Mouse (Mus musculus): Measurements from ENCODE around the gene Cemip. TPM values are rescaled to one million over a fixed set of nuclear protein-coding genes. Genes with fewer than 3 reads are reported as not detected.

The Cemip gene
- polyA plus RNA-seq, 1 experiment, result 7.0 TPM

- no peaks in the 10 kb centered on the region for H3K4me1 ChIP-seq (ENCODE audit: control insufficient read depth, insufficient read depth, low read length)
- H3K27ac ChIP-seq (ENCODE audit: control insufficient read depth, insufficient read depth, low read depth, low read length), result no peak overlapping the region
- H3K36me3 ChIP-seq (ENCODE audit: control insufficient read depth, insufficient read depth, low read length), result no peaks in the 10 kb centered on the region
- no peak overlapping the region for H3K4me3 ChIP-seq (ENCODE audit: control insufficient read depth, low read depth, low read length)
- no peaks in the 10 kb centered on the region for H3K27me3 ChIP-seq (ENCODE audit: control insufficient read depth, insufficient read depth, low read length)
- TF ChIP-seq POLR2A (IDR thresholded peaks at IDR 0.05; ENCODE audit: control insufficient read depth, low read depth, low read length) (no peak), CTCF (IDR thresholded peaks at IDR 0.05; ENCODE audit: control insufficient read depth, insufficient read depth, insufficient replicate concordance, low read depth, low read length) (no peak)
Observed at GRCm38 (mm10) chr7:83985751-83986150, 100.6 kb downstream of the Cemip start.

GRCm38 (mm10) chr7:83982566-83982965, 103.7 kb downstream of the Cemip start:
- H3K27ac ChIP-seq (ENCODE audit: control insufficient read depth, insufficient read depth, low read depth, low read length), result no peak overlapping the region
- H3K27me3 ChIP-seq (ENCODE audit: control insufficient read depth, insufficient read depth, low read length), result no peaks in the 10 kb centered on the region
- no peaks in the 10 kb centered on the region for H3K4me1 ChIP-seq (ENCODE audit: control insufficient read depth, insufficient read depth, low read length)
- H3K4me3 ChIP-seq (ENCODE audit: control insufficient read depth, low read depth, low read length), result no peak overlapping the region
- H3K36me3 ChIP-seq (ENCODE audit: control insufficient read depth, insufficient read depth, low read length), result no peaks in the 10 kb centered on the region
- TF ChIP-seq POLR2A (IDR thresholded peaks at IDR 0.05; ENCODE audit: control insufficient read depth, low read depth, low read length), result no peak
- TF ChIP-seq CTCF (IDR thresholded peaks at IDR 0.05; ENCODE audit: control insufficient read depth, insufficient read depth, insufficient replicate concordance, low read depth, low read length), result no peak

DNA sequence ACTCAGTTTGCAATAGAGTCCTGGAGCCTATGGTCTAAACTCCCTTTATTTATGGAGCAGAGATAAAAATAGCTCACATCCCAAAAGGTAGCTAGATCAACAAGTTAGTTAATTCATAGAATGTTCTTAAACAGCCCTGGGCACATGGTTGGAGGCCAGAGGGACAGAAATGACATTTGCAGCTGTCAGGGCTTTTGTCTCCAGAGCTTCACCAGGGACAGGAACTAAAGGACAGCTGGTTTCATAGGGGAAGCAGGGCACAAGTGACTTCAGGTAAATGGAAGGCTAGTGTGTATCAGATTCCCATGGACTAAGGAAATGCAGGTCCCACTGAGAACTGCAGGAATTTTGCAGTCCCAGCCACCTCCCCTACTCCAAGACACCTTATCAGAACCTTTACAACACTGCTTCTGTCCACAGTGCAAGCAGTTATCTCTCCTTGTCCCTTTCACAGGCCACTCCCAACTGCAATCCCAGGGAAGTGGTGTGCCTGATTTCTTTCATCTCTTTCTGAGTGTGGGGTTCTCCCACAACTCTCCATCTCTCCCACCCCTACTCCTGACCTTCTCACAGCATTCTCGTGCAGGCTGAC, 107.3 kb downstream of the Cemip start:
- Histone ChIP-seq H3K4me3 (ENCODE audit: control insufficient read depth, low read depth, low read length) (no peak overlapping the region), H3K27me3 (ENCODE audit: control insufficient read depth, insufficient read depth, low read length) (no peaks in the 10 kb centered on the region), H3K36me3 (ENCODE audit: control insufficient read depth, insufficient read depth, low read length) (no peaks in the 10 kb centered on the region), H3K4me1 (ENCODE audit: control insufficient read depth, insufficient read depth, low read length) (no peaks in the 10 kb centered on the region), H3K27ac (ENCODE audit: control insufficient read depth, insufficient read depth, low read depth, low read length) (no peak overlapping the region)
- no peak for TF ChIP-seq CTCF (IDR thresholded peaks at IDR 0.05; ENCODE audit: control insufficient read depth, insufficient read depth, insufficient replicate concordance, low read depth, low read length)
- TF ChIP-seq POLR2A (IDR thresholded peaks at IDR 0.05; ENCODE audit: control insufficient read depth, low read depth, low read length), result no peak

GRCm38 (mm10) chr7:83978410-83978809, 107.9 kb downstream of the Cemip start:
- Histone ChIP-seq H3K36me3 (ENCODE audit: control insufficient read depth, insufficient read depth, low read length) (no peaks in the 10 kb centered on the region), H3K4me3 (ENCODE audit: control insufficient read depth, low read depth, low read length) (no peak overlapping the region), H3K4me1 (ENCODE audit: control insufficient read depth, insufficient read depth, low read length) (no peaks in the 10 kb centered on the region), H3K27ac (ENCODE audit: control insufficient read depth, insufficient read depth, low read depth, low read length) (no peak overlapping the region), H3K27me3 (ENCODE audit: control insufficient read depth, insufficient read depth, low read length) (no peaks in the 10 kb centered on the region)
- TF ChIP-seq CTCF (IDR thresholded peaks at IDR 0.05; ENCODE audit: control insufficient read depth, insufficient read depth, insufficient replicate concordance, low read depth, low read length), result no peak
- TF ChIP-seq POLR2A (IDR thresholded peaks at IDR 0.05; ENCODE audit: control insufficient read depth, low read depth, low read length), result no peak

GRCm38 (mm10) chr7:83976413-83976958, 109.8 kb downstream of the Cemip start:
- H3K36me3 ChIP-seq (ENCODE audit: control insufficient read depth, insufficient read depth, low read length), result no peaks in the 10 kb centered on the region
- H3K4me1 ChIP-seq (ENCODE audit: control insufficient read depth, insufficient read depth, low read length), result no peaks in the 10 kb centered on the region
- no peaks in the 10 kb centered on the region for H3K27me3 ChIP-seq (ENCODE audit: control insufficient read depth, insufficient read depth, low read length)
- no peak overlapping the region for H3K4me3 ChIP-seq (ENCODE audit: control insufficient read depth, low read depth, low read length)
- TF ChIP-seq CTCF (IDR thresholded peaks at IDR 0.05; ENCODE audit: control insufficient read depth, insufficient read depth, insufficient replicate concordance, low read depth, low read length), result no peak
- TF ChIP-seq POLR2A (IDR thresholded peaks at IDR 0.05; ENCODE audit: control insufficient read depth, low read depth, low read length), result no peak
- H3K27ac ChIP-seq (ENCODE audit: control insufficient read depth, insufficient read depth, low read depth, low read length), result no peak overlapping the region

DNA sequence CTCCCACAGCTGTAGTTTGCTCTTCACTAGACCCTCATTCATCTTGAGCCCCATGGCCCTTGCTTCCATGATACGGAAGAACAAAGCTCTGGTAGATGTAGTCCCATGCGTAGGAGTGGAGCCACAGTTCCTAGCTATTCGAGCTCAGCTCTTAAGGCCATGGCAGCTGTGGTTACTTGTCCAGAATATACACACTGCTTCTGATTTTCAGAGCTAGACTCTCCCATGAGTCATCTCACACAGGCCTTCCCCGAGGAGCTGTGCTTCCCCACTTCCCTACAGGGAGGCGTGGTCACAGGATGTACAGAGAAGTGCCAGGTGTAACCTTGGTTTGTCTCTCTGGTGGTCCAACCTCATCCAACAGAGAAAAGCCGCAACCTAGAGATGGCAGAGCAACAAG, 111.0 kb downstream of the Cemip start:
- no peaks in the 10 kb centered on the region for H3K4me1 ChIP-seq (ENCODE audit: control insufficient read depth, insufficient read depth, low read length)
- TF ChIP-seq CTCF (IDR thresholded peaks at IDR 0.05; ENCODE audit: control insufficient read depth, insufficient read depth, insufficient replicate concordance, low read depth, low read length), result no peak
- TF ChIP-seq POLR2A (IDR thresholded peaks at IDR 0.05; ENCODE audit: control insufficient read depth, low read depth, low read length), result no peak
- H3K27ac ChIP-seq (ENCODE audit: control insufficient read depth, insufficient read depth, low read depth, low read length), result no peak overlapping the region
- no peaks in the 10 kb centered on the region for H3K27me3 ChIP-seq (ENCODE audit: control insufficient read depth, insufficient read depth, low read length)
- no peak overlapping the region for H3K4me3 ChIP-seq (ENCODE audit: control insufficient read depth, low read depth, low read length)
- no peaks in the 10 kb centered on the region for H3K36me3 ChIP-seq (ENCODE audit: control insufficient read depth, insufficient read depth, low read length)

DNA sequence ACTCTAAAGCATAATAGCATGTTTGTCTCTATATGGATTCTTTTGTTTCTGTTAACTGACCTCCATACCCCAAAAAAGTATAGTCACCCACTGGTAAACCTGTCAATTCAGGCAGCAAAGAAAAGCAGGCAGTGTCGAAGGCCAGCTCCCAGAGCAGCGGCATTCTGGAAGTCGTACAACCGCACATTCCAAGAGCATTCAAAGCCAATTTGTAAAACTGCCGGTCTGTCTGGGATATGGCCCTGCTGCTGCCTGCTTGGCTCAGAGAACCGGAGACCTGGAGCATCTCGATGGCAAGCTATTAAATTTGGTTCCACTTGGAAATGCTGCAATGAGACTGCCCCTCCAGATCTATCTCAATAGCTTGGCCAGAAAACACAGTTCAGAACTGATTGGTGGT, 113.8 kb downstream of the Cemip start:
- no peak for TF ChIP-seq POLR2A (IDR thresholded peaks at IDR 0.05; ENCODE audit: control insufficient read depth, low read depth, low read length)
- TF ChIP-seq CTCF (IDR thresholded peaks at IDR 0.05; ENCODE audit: control insufficient read depth, insufficient read depth, insufficient replicate concordance, low read depth, low read length), result no peak
- Histone ChIP-seq H3K27ac (ENCODE audit: control insufficient read depth, insufficient read depth, low read depth, low read length) (no peak overlapping the region), H3K4me3 (ENCODE audit: control insufficient read depth, low read depth, low read length) (no peak overlapping the region), H3K27me3 (ENCODE audit: control insufficient read depth, insufficient read depth, low read length) (no peaks in the 10 kb centered on the region), H3K36me3 (ENCODE audit: control insufficient read depth, insufficient read depth, low read length) (no peaks in the 10 kb centered on the region), H3K4me1 (ENCODE audit: control insufficient read depth, insufficient read depth, low read length) (no peaks in the 10 kb centered on the region)
